Mouse (Mus musculus) midbrain, embryonic 15.5 days (tissue): ENCODE results near the gene 1700001P01Rik. TPM values are rescaled to one million over a fixed set of nuclear protein-coding genes. Genes with fewer than 3 reads are reported as not detected.

Experiments
- ATAC-seq: fragments of 200-750 bp; cut with Nextera tagmentation; replicated peaks from 2 replicates; pipeline ENCODE4 v1.8.0; 2017; ENCODE audit warnings: moderate TSS enrichment
- H3K27ac ChIP-seq: fragments of 300-500 bp; sonication (generic); 2 replicates; pipeline ENCODE4 v1.5.1; 2015; ENCODE audit warnings: mild to moderate bottlenecking, inconsistent platforms
- H3K27me3 ChIP-seq: fragments of 300-500 bp; sonication (generic); replicated peaks from 2 replicates; pipeline ENCODE4 v1.6.1; 2015; ENCODE audit warnings: inconsistent platforms
- H3K36me3 ChIP-seq: fragments of 300-500 bp; sonication (generic); replicated peaks from 2 replicates; pipeline ENCODE4 v1.6.1; 2015; ENCODE audit warnings: inconsistent platforms
- H3K4me1 ChIP-seq: fragments of 300-500 bp; sonication (generic); 2 replicates; pipeline ENCODE4 v1.6.1; 2015; ENCODE audit warnings: inconsistent platforms
- H3K4me2 ChIP-seq: fragments of 300-500 bp; sonication (generic); 2 replicates; pipeline ENCODE4 v1.6.1; 2015; ENCODE audit warnings: inconsistent platforms, mild to moderate bottlenecking, moderate library complexity
- H3K4me3 ChIP-seq: fragments of 300-500 bp; sonication (generic); 2 replicates; pipeline ENCODE4 v1.5.1; 2015; ENCODE audit warnings: mild to moderate bottlenecking, inconsistent platforms
- H3K9ac ChIP-seq: fragments of 300-500 bp; sonication (generic); 2 replicates; pipeline ENCODE4 v1.6.1; 2015; ENCODE audit warnings: mild to moderate bottlenecking, inconsistent platforms
- H3K9me3 ChIP-seq: fragments of 300-500 bp; sonication (generic); 2 replicates; pipeline ENCODE4 v1.6.1; 2016; ENCODE audit warnings: inconsistent platforms
- WGBS: fragments of 180-500 bp; shearing (Covaris S2); methylation state at CpG from one replicate; pipeline ENCODE4 v1.1.7; 2015; ENCODE audit warnings: mixed read lengths; 5-methylcytosine and 5-hydroxymethylcytosine counted together
- polyA plus RNA-seq: library from polyadenylated mRNA; unstranded; fragments of >200 nt; fragmentation: Nextera tagmentation; extraction: Ambion mirVana; gene quantifications from 2 replicates; pipeline ENCODE4 v1.2.1, GENCODE M21; 2015

The 1700001P01Rik gene
- polyA plus RNA-seq, 1 experiment from 2014 or later = 1.1 TPM

DNA sequence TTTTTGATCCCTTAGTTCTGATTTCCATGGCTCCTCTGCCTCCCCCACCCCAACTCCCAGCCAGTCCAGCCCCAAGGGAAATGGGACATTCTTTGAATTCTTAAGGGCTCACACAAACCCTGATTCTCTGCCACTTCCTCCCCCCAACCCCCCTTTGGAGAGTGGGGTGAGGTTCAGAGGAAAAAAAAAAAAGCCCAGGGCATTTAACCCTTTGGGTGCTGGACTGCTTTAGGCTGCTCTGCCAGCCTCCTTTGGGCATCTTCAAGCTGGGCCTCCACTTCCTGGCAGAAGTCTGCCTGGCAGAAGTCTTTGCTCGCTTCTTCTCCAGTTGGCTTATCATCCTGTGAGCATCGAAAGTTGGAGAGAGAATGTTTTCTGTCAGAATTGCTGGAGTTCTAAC lies 32.4 kb upstream of the 1700001P01Rik start:
- no peak overlapping the region for H3K4me3 ChIP-seq
- H3K9me3 ChIP-seq = no peaks in the 10 kb centered on the region
- H3K9ac ChIP-seq = no peak overlapping the region
- peaks cover 14% of the 10 kb centered on the region for H3K36me3 ChIP-seq
- no peak overlapping the region for H3K4me2 ChIP-seq
- peak overlapping the region; percentile 39; the same call in 1 of the 2 replicates for H3K27ac ChIP-seq
- H3K27me3 ChIP-seq = no peaks in the 10 kb centered on the region
- 74% methylated on average over 2 of the region's 2 CpGs for WGBS
- peaks cover 89% of the 10 kb centered on the region for H3K4me1 ChIP-seq
- ATAC-seq = no peak

DNA sequence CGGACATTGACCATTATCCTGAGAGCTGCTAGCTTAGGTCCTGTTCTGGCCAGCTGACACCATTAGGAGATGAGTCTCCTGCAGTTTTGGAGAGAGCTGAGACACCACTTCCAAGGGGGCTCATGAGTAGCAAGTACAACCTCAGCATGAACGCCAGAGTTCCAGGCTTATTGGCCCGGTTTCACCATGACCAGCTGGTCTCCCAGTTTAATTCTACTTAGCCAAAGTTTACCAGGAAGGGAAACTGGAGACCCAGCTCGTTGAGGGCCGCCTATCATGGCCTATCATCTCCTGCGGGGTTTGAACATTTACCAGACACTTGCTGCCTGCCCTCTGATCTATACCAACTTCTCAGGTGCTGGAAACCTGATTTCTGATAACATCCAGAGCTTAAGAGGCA lies 31.9 kb upstream of the 1700001P01Rik start:
- H3K4me3 ChIP-seq = no peak overlapping the region
- no peak overlapping the region for H3K9ac ChIP-seq
- H3K27ac ChIP-seq = peak overlapping the region; percentile 39; the same call in 1 of the 2 replicates
- no peak overlapping the region for H3K4me2 ChIP-seq
- H3K9me3 ChIP-seq = no peaks in the 10 kb centered on the region
- peaks cover 87% of the 10 kb centered on the region for H3K4me1 ChIP-seq
- no peak for ATAC-seq
- H3K27me3 ChIP-seq = no peaks in the 10 kb centered on the region
- peaks cover 14% of the 10 kb centered on the region for H3K36me3 ChIP-seq
- 66% methylated on average over 6 of the region's 6 CpGs for WGBS

DNA sequence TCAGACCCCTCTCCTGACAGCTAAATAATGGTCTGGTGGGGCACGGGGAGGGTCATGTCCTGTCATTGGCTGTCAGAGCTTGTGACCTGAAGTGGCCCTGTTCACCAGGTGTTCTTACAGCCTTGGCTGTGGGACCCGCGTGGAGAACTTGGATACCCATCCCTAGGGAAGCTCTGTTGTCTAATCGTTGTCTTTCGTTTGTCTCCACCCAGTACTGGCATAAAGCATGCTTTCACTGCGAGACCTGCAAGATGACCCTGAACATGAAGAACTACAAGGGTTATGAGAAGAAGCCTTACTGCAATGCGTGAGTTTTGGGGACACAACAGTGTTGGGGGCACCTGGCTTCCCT lies 30.9 kb upstream of the 1700001P01Rik start:
- Histone ChIP-seq H3K9ac (no peak overlapping the region), H3K4me1 (peaks cover 87% of the 10 kb centered on the region), H3K9me3 (no peaks in the 10 kb centered on the region), H3K27me3 (no peaks in the 10 kb centered on the region), H3K4me2 (peak overlapping the region; percentile 38; the same call in 1 of the 2 replicates), H3K27ac (peak overlapping the region; percentile 71; the same call in 1 of the 2 replicates), H3K36me3 (peaks cover 14% of the 10 kb centered on the region), H3K4me3 (no peak overlapping the region)
- 56% methylated on average over 7 of the region's 7 CpGs for WGBS
- ATAC-seq = no peak

DNA sequence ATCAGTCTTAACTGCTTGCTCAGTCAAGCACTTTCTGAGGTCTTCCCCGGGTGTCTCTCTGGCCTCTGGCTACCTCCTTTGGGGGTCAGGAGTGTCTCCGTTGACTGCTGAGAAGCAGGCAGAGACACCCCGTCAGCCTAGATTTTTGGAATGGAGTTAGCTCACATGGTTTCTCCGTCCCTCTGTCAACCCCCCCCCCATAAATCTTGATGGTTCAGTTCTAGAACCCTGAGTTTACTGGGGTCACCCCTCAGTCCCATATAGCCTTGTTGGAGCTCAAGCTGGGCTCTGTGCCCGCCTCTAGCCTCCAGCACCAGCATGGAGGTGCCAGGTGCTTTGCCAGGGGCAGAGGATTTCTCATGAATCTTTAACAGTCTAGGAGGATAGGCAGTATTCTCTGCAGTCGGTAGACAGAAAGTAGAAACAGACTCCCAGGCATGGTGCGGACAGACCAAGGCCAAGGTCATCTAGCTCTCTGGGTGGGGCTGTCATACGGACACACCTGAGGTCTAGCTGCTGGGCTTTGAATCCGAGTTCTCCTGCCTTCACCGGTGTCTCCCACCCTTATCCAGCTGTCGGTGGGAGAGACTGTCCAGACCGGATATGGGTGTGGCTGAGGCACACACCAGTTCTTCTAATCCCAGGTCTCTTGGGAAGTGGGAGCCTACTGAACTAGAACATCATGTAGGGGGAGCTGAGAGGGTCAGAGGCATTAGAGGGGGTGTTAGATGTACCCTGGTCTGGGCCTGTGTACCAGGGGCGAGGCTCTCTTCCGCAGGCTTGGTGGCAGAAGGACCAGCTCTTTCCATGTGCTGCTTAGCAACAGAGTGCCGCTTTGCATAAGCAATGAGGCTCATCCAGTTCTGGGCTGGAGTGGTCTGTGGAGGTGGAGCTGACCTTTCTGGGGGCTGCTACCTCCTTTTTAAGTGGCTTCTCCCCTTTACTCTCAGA lies 30.2 kb upstream of the 1700001P01Rik start:
- Histone ChIP-seq H3K4me1 (peaks cover 87% of the 10 kb centered on the region), H3K4me3 (peak overlapping the region; percentile 7; the same call in 1 of the 2 replicates), H3K27me3 (no peaks in the 10 kb centered on the region), H3K27ac (peak overlapping the region; percentile 71), H3K9me3 (no peaks in the 10 kb centered on the region), H3K9ac (peak overlapping the region; percentile 15; the same call in 1 of the 2 replicates), H3K4me2 (peak overlapping the region; percentile 38), H3K36me3 (peaks cover 14% of the 10 kb centered on the region)
- 27% methylated on average over 15 of the region's 15 CpGs for WGBS
- ATAC-seq = peak; percentile 55; the same call in 1 of the 2 replicates

DNA sequence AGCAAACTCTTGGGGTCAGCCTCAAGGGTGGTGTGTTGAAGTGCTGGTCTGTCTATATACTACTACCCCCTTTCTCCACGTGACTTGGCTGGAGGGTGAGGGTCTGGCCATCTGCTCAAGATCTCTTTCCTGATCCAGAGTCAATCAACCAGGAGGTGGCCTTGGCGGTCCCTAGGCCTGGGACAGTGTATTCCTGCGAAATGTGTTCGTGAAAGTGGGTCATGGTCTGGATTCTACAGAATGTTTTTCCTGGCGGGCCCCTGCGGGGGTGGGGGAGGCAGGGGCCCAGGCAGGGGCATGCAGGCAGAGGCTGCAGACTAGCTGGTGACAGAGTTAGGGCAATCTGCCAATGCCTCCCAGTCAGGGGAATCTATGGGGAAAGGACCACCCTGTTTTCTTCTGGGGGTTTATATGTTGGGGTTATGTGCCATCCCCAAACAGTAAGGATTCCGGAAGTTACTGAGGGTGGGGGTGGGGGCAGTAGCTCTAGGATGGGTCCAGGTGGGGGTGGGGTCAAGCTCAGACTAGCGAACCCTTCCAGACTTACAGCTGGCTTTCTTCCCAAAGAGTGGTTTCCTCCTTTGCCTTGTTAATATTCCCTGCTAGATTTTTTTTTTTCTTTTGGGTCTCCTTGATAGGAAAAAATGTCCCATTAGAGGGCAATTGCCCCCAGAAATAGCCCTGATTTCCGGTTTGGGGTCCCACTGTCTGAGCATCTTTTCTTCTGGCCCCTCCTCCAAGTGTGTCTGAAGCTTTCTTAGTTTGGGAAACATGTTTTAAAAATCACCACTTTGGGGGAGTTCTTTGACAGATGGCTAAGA lies 29.3 kb upstream of the 1700001P01Rik start:
- H3K4me3 ChIP-seq = no peak overlapping the region
- WGBS = 24% methylated on average over 9 of the region's 9 CpGs
- no peak for ATAC-seq
- peak overlapping the region; percentile 38 for H3K4me2 ChIP-seq
- H3K36me3 ChIP-seq = peaks cover 14% of the 10 kb centered on the region
- H3K4me1 ChIP-seq = peaks cover 82% of the 10 kb centered on the region
- H3K9ac ChIP-seq = peak overlapping the region; percentile 17; the same call in 1 of the 2 replicates
- H3K27me3 ChIP-seq = no peaks in the 10 kb centered on the region
- H3K27ac ChIP-seq = peak overlapping the region; percentile 71
- no peaks in the 10 kb centered on the region for H3K9me3 ChIP-seq

DNA sequence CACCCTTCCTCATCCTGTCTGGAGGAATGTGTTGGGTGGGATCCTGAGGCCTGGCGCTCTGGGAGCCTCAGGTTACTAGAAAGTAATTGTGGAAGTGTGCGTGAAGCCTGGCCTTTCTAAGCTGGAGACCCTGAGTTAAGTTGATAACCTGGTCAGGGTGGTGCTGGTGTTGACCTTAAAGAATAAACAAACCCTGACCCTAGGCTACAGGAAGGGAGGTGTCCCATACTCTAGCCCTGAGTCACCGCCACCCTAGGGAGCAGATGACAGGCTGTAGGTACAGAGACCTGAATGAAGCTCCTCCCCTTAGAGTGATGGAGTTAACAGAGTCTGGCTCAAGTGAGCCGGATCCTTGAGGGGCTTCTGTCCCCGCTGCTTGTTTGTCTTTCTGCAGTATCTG lies 28.1 kb upstream of the 1700001P01Rik start:
- no peak for ATAC-seq
- H3K36me3 ChIP-seq = peaks cover 6% of the 10 kb centered on the region
- WGBS = 85% methylated on average over 5 of the region's 5 CpGs
- H3K9ac ChIP-seq = no peak overlapping the region
- no peaks in the 10 kb centered on the region for H3K27me3 ChIP-seq
- H3K27ac ChIP-seq = no peak overlapping the region
- H3K4me3 ChIP-seq = no peak overlapping the region
- no peaks in the 10 kb centered on the region for H3K9me3 ChIP-seq
- H3K4me2 ChIP-seq = no peak overlapping the region
- H3K4me1 ChIP-seq = peaks cover 72% of the 10 kb centered on the region

DNA sequence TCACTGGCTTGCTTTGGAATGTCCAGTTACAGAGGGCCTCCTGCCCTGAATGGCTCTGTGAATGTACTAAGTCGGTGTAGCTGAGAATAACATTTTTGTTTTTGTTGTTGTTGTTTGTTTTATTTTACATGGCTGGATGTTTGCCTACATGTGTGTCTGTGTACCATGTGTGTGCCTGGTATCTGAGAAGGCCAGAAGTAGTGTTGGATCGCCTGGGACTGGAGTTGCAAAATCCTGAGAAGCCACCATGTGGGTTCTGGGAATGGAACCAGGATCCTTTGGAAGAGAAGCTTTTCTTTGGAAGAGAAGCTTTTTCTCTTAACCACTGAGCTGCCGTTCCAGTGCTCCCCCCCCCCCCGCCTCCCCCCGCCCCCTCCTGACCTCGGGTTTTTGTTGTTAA lies 26.8 kb upstream of the 1700001P01Rik start:
- Histone ChIP-seq H3K4me2 (peak overlapping the region; percentile 76), H3K9me3 (no peaks in the 10 kb centered on the region), H3K27me3 (no peaks in the 10 kb centered on the region), H3K9ac (no peak overlapping the region), H3K4me3 (0 out of 2 replicates have a peak overlapping the region, but pooled peaks have one; percentile 88), H3K4me1 (peaks cover 67% of the 10 kb centered on the region), H3K27ac (no peak overlapping the region), H3K36me3 (peaks cover 3% of the 10 kb centered on the region; the same call in 1 of the 2 replicates)
- WGBS = 35% methylated on average over 6 of the region's 6 CpGs
- ATAC-seq = no peak

DNA sequence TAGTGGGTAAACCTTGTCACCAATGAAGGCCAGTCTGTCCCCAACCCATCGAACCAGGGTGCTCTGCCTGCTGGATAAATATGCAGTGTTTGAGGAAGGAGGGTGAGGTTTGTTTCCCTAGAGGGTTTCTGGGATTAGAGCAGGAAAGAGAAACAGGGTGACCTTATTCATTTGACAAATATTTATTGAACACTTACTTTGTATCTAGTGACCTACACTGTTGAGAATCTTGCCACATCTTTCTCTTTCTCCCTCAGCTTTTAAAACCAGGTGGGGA lies 26.4 kb upstream of the 1700001P01Rik start:
- Histone ChIP-seq H3K27ac (no peak overlapping the region), H3K9ac (no peak overlapping the region), H3K4me1 (peaks cover 65% of the 10 kb centered on the region), H3K9me3 (no peaks in the 10 kb centered on the region), H3K36me3 (0 out of 2 replicates have a peak, but pooled peaks cover 3% of the 10 kb centered on the region), H3K27me3 (no peaks in the 10 kb centered on the region), H3K4me3 (peak overlapping the region; percentile 88), H3K4me2 (peak overlapping the region; percentile 76)
- ATAC-seq = no peak
- 32% methylated on average over 1 of the region's 1 CpGs for WGBS

DNA sequence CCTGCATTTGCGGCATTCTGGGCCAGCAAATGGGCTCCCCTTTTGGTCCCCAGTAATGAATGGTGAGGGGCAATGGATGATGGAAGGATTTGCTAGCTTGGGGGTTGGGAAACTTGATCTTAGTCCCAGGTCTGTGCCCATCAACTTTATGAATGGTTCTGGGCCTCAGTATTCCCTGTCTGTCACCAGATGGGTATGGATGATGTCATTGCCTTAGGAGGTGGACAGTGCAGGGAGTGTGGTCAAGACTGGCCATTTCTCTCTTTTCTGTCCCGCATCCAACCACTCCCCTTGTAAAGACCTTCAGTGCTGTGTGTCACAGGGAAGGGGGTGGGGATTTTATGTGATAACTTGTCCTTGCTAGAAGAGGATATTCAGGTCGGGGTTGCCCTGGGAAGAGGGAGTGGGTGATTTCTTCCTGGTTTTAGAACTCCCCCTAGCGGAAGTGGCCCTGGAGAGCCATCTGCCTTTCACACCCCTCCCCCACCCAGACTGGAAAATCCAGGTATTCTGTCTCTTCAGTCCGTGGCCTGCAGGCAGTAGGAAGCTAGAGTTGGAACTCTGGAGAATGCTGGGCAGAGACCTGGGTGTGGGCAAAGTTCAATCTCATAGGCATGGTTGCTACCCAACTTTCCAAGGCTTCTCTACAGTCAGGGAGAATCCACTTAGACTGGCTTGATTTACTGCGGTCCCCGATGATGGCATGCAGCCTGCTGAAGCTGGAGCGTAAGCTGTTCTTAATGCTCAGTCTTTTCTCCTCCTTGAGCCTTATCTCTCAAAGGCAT lies 25.9 kb upstream of the 1700001P01Rik start:
- Histone ChIP-seq H3K36me3 (no peaks in the 10 kb centered on the region), H3K9ac (peak overlapping the region; percentile 85), H3K9me3 (no peaks in the 10 kb centered on the region), H3K4me1 (peaks cover 62% of the 10 kb centered on the region), H3K27me3 (no peaks in the 10 kb centered on the region), H3K27ac (peak overlapping the region; percentile 95; the same call in 1 of the 2 replicates), H3K4me2 (peak overlapping the region; percentile 76), H3K4me3 (peak overlapping the region; percentile 88)
- no peak for ATAC-seq
- WGBS = 26% methylated on average over 8 of the region's 8 CpGs

DNA sequence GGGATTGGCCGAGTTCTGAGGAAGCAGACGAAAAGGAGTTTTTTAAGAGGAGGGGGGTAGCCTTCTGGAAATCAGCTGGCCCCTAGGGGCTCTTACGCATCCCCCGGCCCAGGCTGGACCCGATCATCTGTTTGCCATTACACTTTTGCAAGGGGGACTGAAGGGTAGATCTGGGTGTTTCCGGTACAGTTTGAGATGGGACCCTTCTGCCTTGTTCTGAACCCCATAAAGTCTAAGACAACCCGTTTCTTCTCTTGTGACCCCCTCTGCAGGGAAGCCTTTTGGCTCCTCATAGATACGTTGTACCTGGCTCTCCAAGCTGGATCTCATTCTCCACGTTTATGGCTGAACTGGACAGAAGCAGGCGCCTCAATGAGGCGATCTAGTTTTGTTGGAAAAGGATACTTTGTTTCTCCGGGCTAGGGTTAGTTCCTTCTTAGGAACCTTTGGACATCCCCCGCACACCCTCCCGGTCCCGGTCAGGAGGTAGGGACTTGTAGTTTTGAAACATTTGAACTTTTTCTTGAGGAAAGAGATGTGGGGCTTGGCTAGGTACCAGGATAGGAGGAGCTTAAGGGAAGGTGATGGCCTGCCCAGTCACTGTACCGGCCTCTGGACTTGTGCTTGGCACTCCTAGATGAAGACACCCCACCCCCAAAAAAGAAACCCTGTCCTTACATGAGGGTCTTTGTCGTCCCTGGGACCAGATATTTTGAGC lies 25.1 kb upstream of the 1700001P01Rik start:
- Histone ChIP-seq H3K4me1 (peaks cover 54% of the 10 kb centered on the region), H3K4me2 (peak overlapping the region; percentile 76), H3K27me3 (no peaks in the 10 kb centered on the region), H3K27ac (peak overlapping the region; percentile 95), H3K4me3 (peak overlapping the region; percentile 88), H3K9me3 (no peaks in the 10 kb centered on the region), H3K36me3 (no peaks in the 10 kb centered on the region), H3K9ac (peak overlapping the region; percentile 85)
- 5% methylated on average over 17 of the region's 17 CpGs for WGBS
- ATAC-seq = no peak

DNA sequence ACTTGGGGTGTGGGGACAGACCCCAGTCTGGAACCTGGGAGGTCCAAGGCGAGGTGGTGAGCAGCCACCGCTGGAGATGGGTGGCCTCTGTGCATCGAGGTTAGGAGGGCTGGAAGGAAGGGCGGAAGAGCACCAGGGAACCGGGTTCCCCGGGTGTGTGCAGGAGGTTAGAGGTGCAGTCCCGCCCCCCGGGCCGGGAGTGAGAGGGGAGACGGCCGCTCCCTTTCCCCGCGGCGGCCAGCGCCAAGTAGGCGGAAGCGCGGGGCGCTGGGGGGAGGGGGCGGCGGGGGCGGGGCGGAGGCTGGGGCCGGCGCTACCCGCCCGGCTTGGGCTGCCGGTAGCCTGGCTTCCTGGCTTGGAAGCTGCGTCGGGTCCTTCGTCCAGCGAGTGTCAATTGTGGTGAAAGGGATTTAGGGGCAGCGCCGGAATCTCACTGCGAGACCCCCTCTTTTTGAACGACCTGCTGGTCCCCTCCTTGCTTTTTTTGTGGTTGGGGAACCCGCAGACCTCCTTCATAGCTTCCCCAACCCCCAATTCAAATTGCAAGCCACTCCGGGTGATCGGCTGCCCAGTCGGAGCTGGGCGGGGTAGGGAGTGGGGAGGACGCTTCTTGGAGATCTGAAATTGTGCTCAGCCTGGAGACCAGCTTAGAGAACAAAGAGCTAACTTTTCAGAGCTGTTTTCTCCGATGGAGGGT lies 24.4 kb upstream of the 1700001P01Rik start:
- no peaks in the 10 kb centered on the region for H3K27me3 ChIP-seq
- H3K9ac ChIP-seq = peak overlapping the region; percentile 85
- no peaks in the 10 kb centered on the region for H3K9me3 ChIP-seq
- H3K27ac ChIP-seq = peak overlapping the region; percentile 95
- peaks cover 47% of the 10 kb centered on the region for H3K4me1 ChIP-seq
- peak; percentile 65 for ATAC-seq
- H3K4me2 ChIP-seq = peak overlapping the region; percentile 76
- under 1% methylated on average over 26 of the region's 43 CpGs for WGBS
- H3K36me3 ChIP-seq = no peaks in the 10 kb centered on the region
- H3K4me3 ChIP-seq = peak overlapping the region; percentile 88
